Mouse (Mus musculus): ENCODE measurements at regions not wholly inside any gene's neighbourhood (a gene's known extent, or its start where the extent isn't known, plus 50 kb on each side); places are given as distances from the start of the nearest gene placed in this dataset.

DNA sequence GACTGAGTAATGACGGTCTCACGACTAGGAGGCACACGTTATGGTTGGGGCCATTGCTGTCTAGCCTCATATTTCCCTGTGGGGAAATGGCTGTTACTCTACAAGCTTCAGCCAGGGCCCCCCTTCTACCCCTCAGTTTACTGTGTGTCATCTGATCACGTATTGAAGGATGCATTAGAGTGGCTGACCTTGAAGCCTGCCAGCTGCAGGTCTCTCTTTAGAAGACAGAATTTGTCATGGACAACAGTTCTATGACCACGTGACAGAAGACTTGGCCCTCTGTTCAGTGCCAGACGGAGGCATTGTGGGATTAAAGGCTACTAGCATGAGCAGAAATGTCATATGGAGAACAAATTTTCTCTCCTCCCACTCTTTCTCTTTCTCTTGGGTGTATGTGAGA, 115.6 kb downstream of the Gas1 start:
- no peaks in the 10 kb centered on the region for H3K9me3 ChIP-seq (ENCODE audit: control insufficient read depth, low read length)
- H3K27me3 ChIP-seq (ENCODE audit: control insufficient read depth, insufficient read depth, low read length): no peaks in the 10 kb centered on the region
- H3K4me1 ChIP-seq (replicated peaks; ENCODE audit: control insufficient read depth in 2 of 2, insufficient read depth in 2 of 2, low read length in 1 of 2): no peaks in the 10 kb centered on the region
- no peak overlapping the region for H3K27ac ChIP-seq
- H3K9ac ChIP-seq (replicated peaks): no peak overlapping the region
- ATAC-seq (ENCODE audit: insufficient read depth) (no peak), DNase-seq (ENCODE audit: low read depth in 3 of 3, low spot score in 3 of 3) (no peak)
- 62% methylated on average over 6 of the region's 6 CpGs for WGBS (ENCODE audit: insufficient replicate concordance)
- no peaks in the 10 kb centered on the region for H3K36me3 ChIP-seq (replicated peaks; ENCODE audit: control insufficient read depth, insufficient read depth, low read depth)
- no peak for TF ChIP-seq EP300 (IDR thresholded peaks at IDR 0.05; ENCODE audit: low read depth)
- TF ChIP-seq CTCF (IDR thresholded peaks at IDR 0.05; ENCODE audit: low read depth): no peak
- no peak overlapping the region for H3K4me2 ChIP-seq (ENCODE audit: low read depth)
- H3K4me3 ChIP-seq (ENCODE audit: insufficient read depth in 1 of 2, low read depth in 2 of 2, low read length in 2 of 2): no peak overlapping the region

- no peak for TF ChIP-seq EP300 (IDR thresholded peaks at IDR 0.05; ENCODE audit: low read depth)
- TF ChIP-seq CTCF (IDR thresholded peaks at IDR 0.05; ENCODE audit: low read depth): no peak
- WGBS (ENCODE audit: insufficient replicate concordance): 61% methylated on average over 13 of the region's 13 CpGs
- no peak overlapping the region for H3K27ac ChIP-seq
Observed at GRCm38 (mm10) chr13:60057761-60058274, 119.3 kb downstream of the Gas1 start.

DNA sequence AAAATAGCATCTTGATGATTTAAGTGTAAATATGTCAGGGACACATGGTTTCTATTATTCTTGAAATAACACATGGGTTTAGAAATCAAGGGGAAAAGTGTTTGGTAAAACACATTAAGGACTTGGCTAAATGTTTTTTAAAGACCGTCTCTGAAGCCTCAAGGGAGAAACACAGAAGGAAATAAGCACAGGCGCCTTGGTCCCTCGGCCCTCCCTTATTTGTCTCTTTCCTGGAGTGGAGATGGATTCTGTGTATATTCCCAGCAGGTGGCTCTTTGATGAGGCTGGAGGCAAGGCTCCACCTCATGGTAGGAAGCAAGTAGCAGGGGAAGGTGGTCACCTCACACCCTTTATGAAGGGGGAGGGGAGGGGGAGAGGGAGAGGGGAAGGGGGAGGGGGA, 122.6 kb downstream of the Gas1 start:
- H3K9me3 ChIP-seq (ENCODE audit: control insufficient read depth, low read length): no peaks in the 10 kb centered on the region
- peaks cover 0 to 2% of the 10 kb centered on the region in 2 experiments; a peak in 1 of 4 replicates for H3K4me1 ChIP-seq (replicated peaks; ENCODE audit: control insufficient read depth in 2 of 2, insufficient read depth in 2 of 2, low read length in 1 of 2)
- H3K36me3 ChIP-seq (replicated peaks; ENCODE audit: control insufficient read depth, insufficient read depth, low read depth): no peaks in the 10 kb centered on the region
- H3K27me3 ChIP-seq (ENCODE audit: control insufficient read depth, insufficient read depth, low read length): no peaks in the 10 kb centered on the region
- no peak for ATAC-seq (ENCODE audit: insufficient read depth)
- 35% methylated on average over 3 of the region's 3 CpGs for WGBS (ENCODE audit: insufficient replicate concordance)
- no peak for TF ChIP-seq CTCF (IDR thresholded peaks at IDR 0.05; ENCODE audit: low read depth)
- no peak overlapping the region for H3K4me2 ChIP-seq (ENCODE audit: low read depth)
- DNase-seq (ENCODE audit: low read depth in 3 of 3, low spot score in 3 of 3): no peak
- H3K9ac ChIP-seq (replicated peaks): no peak overlapping the region
- H3K4me3 ChIP-seq (ENCODE audit: insufficient read depth in 1 of 2, low read depth in 2 of 2, low read length in 2 of 2): no peak overlapping the region
- H3K27ac ChIP-seq: no peak overlapping the region

More at GRCm38 (mm10) chr13:60057761-60058274, 119.3 kb downstream of the Gas1 start:
- no peaks in the 10 kb centered on the region for H3K36me3 ChIP-seq (replicated peaks; ENCODE audit: control insufficient read depth, insufficient read depth, low read depth)
- no peak overlapping the region for H3K4me2 ChIP-seq (ENCODE audit: low read depth)
- ATAC-seq (ENCODE audit: insufficient read depth) (no peak), DNase-seq (ENCODE audit: low read depth in 3 of 3, low spot score in 3 of 3) (no peak)
- H3K4me1 ChIP-seq (replicated peaks; ENCODE audit: control insufficient read depth in 2 of 2, insufficient read depth in 2 of 2, low read length in 1 of 2): no peaks in the 10 kb centered on the region
- no peaks in the 10 kb centered on the region for H3K9me3 ChIP-seq (ENCODE audit: control insufficient read depth, low read length)
- no peak overlapping the region for H3K4me3 ChIP-seq (ENCODE audit: insufficient read depth in 1 of 2, low read depth in 2 of 2, low read length in 2 of 2)
- H3K9ac ChIP-seq (replicated peaks): no peak overlapping the region
- no peaks in the 10 kb centered on the region for H3K27me3 ChIP-seq (ENCODE audit: control insufficient read depth, insufficient read depth, low read length)

- H3K36me3 ChIP-seq (replicated peaks; ENCODE audit: control insufficient read depth, insufficient read depth, low read depth): no peaks in the 10 kb centered on the region
- no peak overlapping the region for H3K4me2 ChIP-seq (ENCODE audit: low read depth)
- no peak for TF ChIP-seq EP300 (IDR thresholded peaks at IDR 0.05; ENCODE audit: low read depth)
- no peak for TF ChIP-seq CTCF (IDR thresholded peaks at IDR 0.05; ENCODE audit: low read depth)
- DNase-seq (ENCODE audit: low read depth in 3 of 3, low spot score in 3 of 3) (no peak), ATAC-seq (ENCODE audit: insufficient read depth) (no peak)
- no peaks in the 10 kb centered on the region for H3K27me3 ChIP-seq (ENCODE audit: control insufficient read depth, insufficient read depth, low read length)
- H3K4me3 ChIP-seq (ENCODE audit: insufficient read depth in 1 of 2, low read depth in 2 of 2, low read length in 2 of 2): no peak overlapping the region
- H3K9ac ChIP-seq (replicated peaks): no peak overlapping the region
- no peak overlapping the region for H3K27ac ChIP-seq
- H3K4me1 ChIP-seq (replicated peaks; ENCODE audit: control insufficient read depth in 2 of 2, insufficient read depth in 2 of 2, low read length in 1 of 2): peaks cover 0 to 2% of the 10 kb centered on the region in 2 experiments; a peak in 1 of 4 replicates
- no peaks in the 10 kb centered on the region for H3K9me3 ChIP-seq (ENCODE audit: control insufficient read depth, low read length)
- 57% methylated on average over 9 of the region's 9 CpGs for WGBS (ENCODE audit: insufficient replicate concordance)
Observed at GRCm38 (mm10) chr13:60054081-60054480, 123.1 kb downstream of the Gas1 start.

DNA sequence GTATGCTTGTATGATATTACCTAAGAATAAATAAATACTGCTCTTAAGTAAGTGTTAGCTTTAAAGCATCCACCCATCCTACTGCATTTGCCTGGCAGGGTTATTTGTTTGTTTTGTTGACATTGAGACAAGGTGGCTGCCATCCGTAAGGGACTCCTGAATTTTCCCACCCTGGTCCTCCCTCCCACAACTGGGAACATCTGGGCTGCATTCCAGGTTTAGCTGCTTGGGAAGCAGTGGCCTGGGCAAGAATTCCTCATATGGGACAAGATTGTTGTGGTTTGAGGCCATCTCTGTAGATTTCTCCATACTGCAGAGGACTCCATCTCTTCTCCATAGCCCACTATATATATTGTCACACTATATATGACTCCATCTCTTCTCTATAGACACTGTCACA, 125.3 kb downstream of the Gas1 start:
- H3K36me3 ChIP-seq (replicated peaks; ENCODE audit: control insufficient read depth, insufficient read depth, low read depth): no peaks in the 10 kb centered on the region
- H3K4me3 ChIP-seq (ENCODE audit: insufficient read depth in 1 of 2, low read depth in 2 of 2, low read length in 2 of 2): no peak overlapping the region
- no peak overlapping the region for H3K4me2 ChIP-seq (ENCODE audit: low read depth)
- WGBS (ENCODE audit: insufficient replicate concordance): 52% methylated on average over 1 of the region's 1 CpGs
- TF ChIP-seq EP300 (IDR thresholded peaks at IDR 0.05; ENCODE audit: low read depth) (no peak), CTCF (IDR thresholded peaks at IDR 0.05; ENCODE audit: low read depth) (no peak)
- no peaks in the 10 kb centered on the region for H3K9me3 ChIP-seq (ENCODE audit: control insufficient read depth, low read length)
- ATAC-seq (ENCODE audit: insufficient read depth) (no peak), DNase-seq (ENCODE audit: low read depth in 3 of 3, low spot score in 3 of 3) (no peak)
- H3K27ac ChIP-seq: no peak overlapping the region
- H3K9ac ChIP-seq (replicated peaks): no peak overlapping the region
- peaks cover 0 to 2% of the 10 kb centered on the region in 2 experiments; a peak in 1 of 4 replicates for H3K4me1 ChIP-seq (replicated peaks; ENCODE audit: control insufficient read depth in 2 of 2, insufficient read depth in 2 of 2, low read length in 1 of 2)
- no peaks in the 10 kb centered on the region for H3K27me3 ChIP-seq (ENCODE audit: control insufficient read depth, insufficient read depth, low read length)
